Mouse (Mus musculus) c-Kit-positive CD71-negative TER-119-negative erythroid progenitor cells, embryonic 14.5 days (primary cell): Measurements from ENCODE around the gene Fignl1.

Source experiments
- DNase-seq: peaks from one replicate; pipeline ENCODE4 v3.0.0-alpha.2; 2013; ENCODE audit warnings: low read depth

The Fignl1 gene

GRCm38 (mm10) chr11:11766105-11766504, 42.7 kb downstream of the Fignl1 start:
- DNase-seq, result peak; percentile 36

GRCm38 (mm10) chr11:11765414-11765813, 43.3 kb downstream of the Fignl1 start:
- DNase-seq, result no peak

GRCm38 (mm10) chr11:11763211-11763666, 45.5 kb downstream of the Fignl1 start:
- peak; percentile 39 for DNase-seq

- DNase-seq, result no peak
Measured at GRCm38 (mm10) chr11:11758883-11759282, 49.9 kb downstream of the Fignl1 start.

GRCm38 (mm10) chr11:11758121-11758520, 50.6 kb downstream of the Fignl1 start:
- DNase-seq, result no peak

- no peak for DNase-seq
Measured at GRCm38 (mm10) chr11:11752859-11753258, 55.9 kb downstream of the Fignl1 start.

- no peak for DNase-seq
Measured at GRCm38 (mm10) chr11:11751091-11751490, 57.7 kb downstream of the Fignl1 start.

GRCm38 (mm10) chr11:11744222-11744621, 64.5 kb downstream of the Fignl1 start:
- DNase-seq, result no peak

GRCm38 (mm10) chr11:11742626-11743025, 66.1 kb downstream of the Fignl1 start:
- DNase-seq, result peak; percentile 75

- DNase-seq, result no peak
Measured at GRCm38 (mm10) chr11:11741574-11741973, 67.2 kb downstream of the Fignl1 start.

- DNase-seq, result no peak
Measured at GRCm38 (mm10) chr11:11740603-11741002, 68.2 kb downstream of the Fignl1 start.

GRCm38 (mm10) chr11:11739054-11739453, 69.7 kb downstream of the Fignl1 start:
- DNase-seq, result no peak

GRCm38 (mm10) chr11:11737562-11737961, 71.2 kb downstream of the Fignl1 start:
- DNase-seq, result no peak
